Comparison of ENCODE assay signal across 8 mouse cellular contexts in the genomic region with DNA sequence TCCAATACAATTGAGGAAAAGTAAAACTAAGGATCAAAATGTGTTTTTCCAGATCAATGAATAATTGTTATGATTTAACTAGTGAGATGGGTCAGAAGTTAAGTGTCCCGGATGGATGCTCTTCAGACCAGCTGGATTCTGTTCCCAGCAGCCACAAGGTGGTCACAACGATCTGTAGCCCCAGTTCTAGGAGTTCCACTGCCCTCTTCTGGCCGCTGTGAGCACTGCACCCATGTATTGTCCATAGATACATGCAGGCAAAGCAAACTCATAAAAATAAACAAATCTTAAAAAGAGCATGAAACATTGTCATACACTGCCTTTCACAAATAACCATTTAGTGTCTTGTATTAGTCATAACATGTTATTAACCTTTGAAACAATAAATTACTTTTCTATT.
DNase-seq lines count a peak whose midpoint lies in the region; ATAC-seq and TF ChIP-seq lines count a peak whose summit lies in the region.

No protein-coding gene starts in this region.

- TF ChIP-seq CTCF in lung, adult 2 months (IDR thresholded peaks at IDR 0.05; ENCODE audit: insufficient read depth, low read length), result peak; percentile 51; the same call in 1 of the 2 replicates

- H3K4me1 ChIP-seq in lung, adult 2 months (ENCODE audit: control insufficient read depth, insufficient read depth, low read length), result no peaks in the 10 kb centered on the region

- no peak for TF ChIP-seq POLR2A in lung, adult 2 months (IDR thresholded peaks at IDR 0.05; ENCODE audit: borderline replicate concordance, extremely low read depth, low read depth, low read length)

- WGBS in lung, adult 2 months, result 61% methylated on average over 3 of the region's 3 CpGs

- DNase-seq in cerebellum, postnatal 10 days, result peak; percentile 32 to 50
- no peak for DNase-seq in lung, adult 2 months
- DNase-seq in lung, postnatal 14 days, result no peak
- peak; percentile 13 to 28 for DNase-seq in cerebellum, postnatal 36 days
- DNase-seq in testis, postnatal 10 days (ENCODE audit: low spot score), result peak; percentile 59
- DNase-seq in layer of hippocampus, adult 9-11 months, result no peak
- DNase-seq in gastrocnemius, postnatal 10 days, result no peak

- H3K4me3 ChIP-seq in lung, adult 2 months (replicated peaks; ENCODE audit: extremely low read depth, low read depth, low read length), result no peak overlapping the region

- no peak for ATAC-seq in cerebellum, adult (ENCODE audit: insufficient number of reproducible peaks, low FRiP score, low TSS enrichment)

Comparison
In these comparisons a context has a peak if more than half of its experiments do, and no peak if none do; other contexts are left out.
1. DNase-seq: peak in cerebellum, postnatal 10 days (2 of 2), cerebellum, postnatal 36 days (2 of 2) and testis, postnatal 10 days (single experiment); none in lung, adult 2 months (single experiment), lung, postnatal 14 days (single experiment), layer of hippocampus, adult 9-11 months (single experiment) and gastrocnemius, postnatal 10 days (single experiment).